Mouse (Mus musculus) lung, postnatal 0 days (tissue): Measurements from ENCODE around the gene Gm11985.
"Not testable (repeated sequence)": the region's sequence is repeated elsewhere in the genome, so short reads cannot be mapped to it uniquely, and the experiment has no call there.

ENCODE experiments used
- CTCF ChIP-seq: IDR thresholded peaks from 2 replicates; pipeline ENCODE4 v1.5.1; 2016; ENCODE audit warnings: antibody characterized with exemption, mild to moderate bottlenecking
- EP300 ChIP-seq: IDR thresholded peaks from 2 replicates; pipeline ENCODE4 v1.6.1; 2016; ENCODE audit warnings: antibody characterized with exemption, mild to moderate bottlenecking, control low read depth

DNA sequence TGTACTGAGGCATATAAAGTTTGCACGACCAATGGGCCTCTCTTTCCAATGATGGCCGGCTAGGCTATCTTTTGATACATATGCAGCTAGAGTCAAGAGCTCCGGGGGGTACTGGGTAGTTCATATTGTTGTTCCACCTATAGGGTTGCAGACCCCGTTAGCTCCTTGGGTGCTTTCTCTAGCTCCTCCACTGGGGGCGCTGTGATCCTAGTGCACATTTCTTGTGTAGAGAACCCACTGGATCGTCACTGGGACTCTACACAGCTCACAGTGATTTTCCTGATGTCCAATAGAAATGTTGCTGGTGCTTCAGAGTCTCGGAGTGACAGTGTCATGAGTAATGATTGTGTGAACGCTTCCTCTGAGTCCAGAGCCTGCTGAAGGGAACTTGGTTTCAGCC is 33.5 kb upstream of the Gm11985 start:
- peak; percentile 53 for TF ChIP-seq CTCF
- TF ChIP-seq EP300, result not testable (repeated sequence)
